Mouse (Mus musculus) small intestine, adult 2 months (tissue): ENCODE measurements around the gene Uroc1.

Experiments
- CTCF ChIP-seq: fragments of 200-500 bp; IDR thresholded peaks from 2 replicates; pipeline ENCODE4 v1.5.1; 2012; ENCODE audit warnings: low read depth, mild to moderate bottlenecking, control low read depth, inconsistent platforms, low read length, moderate library complexity, mixed read lengths; ENCODE audit not compliant: insufficient replicate concordance, insufficient read length; ENCODE audit errors: extremely low read depth
- POLR2A ChIP-seq: fragments of 200-500 bp; IDR thresholded peaks from 2 replicates; pipeline ENCODE4 v1.6.1; 2012; ENCODE audit warnings: low read depth, mild to moderate bottlenecking, control low read depth, inconsistent platforms, low read length, moderate library complexity

- TF ChIP-seq POLR2A (no peak), CTCF (no peak)
Measured at GRCm38 (mm10) chr6:90360024-90360781, 27.1 kb downstream of the Uroc1 start.
